In genomic region chr15:25946482-25946881, GRCm38 (mm10) we compare ENCODE assay signal across 25 mouse cellular contexts. TPM values are rescaled to one million over a fixed set of nuclear protein-coding genes. Genes with fewer than 3 reads are reported as not detected.
DNase-seq lines count a peak whose midpoint lies in the region; ATAC-seq and TF ChIP-seq lines count a peak whose summit lies in the region.
"Had no signal": no experiment of that assay in that cellular context is flagged by ENCODE, and none has a peak within 500 bp of the region (broad histone marks: within the 10 kb centered on the region; RNA-seq: fewer than 3 reads in every experiment).

No protein-coding gene starts in this region.

- intact Hi-C loops in heart, adult 2 months (cut with DNase I): no loop called here

- DNase-seq in forebrain, postnatal 0 days: no peak
- DNase-seq in forebrain, embryonic 14.5 days (ENCODE audit: low spot score): no peak
- DNase-seq in heart, adult 2 months: no peak
- no peak for DNase-seq in heart, postnatal 4 days
- no peak for DNase-seq in kidney, adult 18-20 months
- peak; percentile 41 for DNase-seq in midbrain, embryonic 11.5 days (ENCODE audit: low spot score, missing footprints)
- no peak for DNase-seq in midbrain, embryonic 10.5 days (ENCODE audit: low spot score)
- DNase-seq: adrenal gland, postnatal 10 days; adrenal gland, postnatal 36 days; cerebellum, adult 18-20 months; cerebellum, adult 9-10 months; cerebellum, postnatal 14 days; gastrocnemius, postnatal 10 days; heart, adult 18-20 months; heart, postnatal 14 days had no signal

- no peaks in the 10 kb centered on the region for H3K4me1 ChIP-seq in forebrain, postnatal 0 days (ENCODE audit: insufficient read depth)
- no peaks in the 10 kb centered on the region for H3K4me1 ChIP-seq in forebrain, embryonic 14.5 days (ENCODE audit: control insufficient read depth, insufficient read depth, low read length)
- H3K4me1 ChIP-seq in heart, adult 2 months (ENCODE audit: control insufficient read depth, insufficient read depth, low read length): peaks cover 6% of the 10 kb centered on the region
- H3K4me1 ChIP-seq in kidney, embryonic 16.5 days (ENCODE audit: insufficient read depth, low read length): peaks cover 3% of the 10 kb centered on the region; the same call in 1 of the 2 replicates
- no peaks in the 10 kb centered on the region for H3K4me1 ChIP-seq in midbrain, embryonic 11.5 days (ENCODE audit: control insufficient read depth, insufficient read depth, low read length)
- H3K4me1 ChIP-seq in midbrain, embryonic 10.5 days: 0 out of 2 replicates have a peak, but pooled peaks cover 3% of the 10 kb centered on the region
- H3K4me1 ChIP-seq: forebrain, embryonic 13.5 days; hindbrain, embryonic 10.5 days; hindbrain, embryonic 13.5 days had no signal

- TF ChIP-seq EP300 in heart, adult 2 months (IDR thresholded peaks at IDR 0.05; ENCODE audit: insufficient read depth, low read depth, low read length): no peak

- peaks cover 2% of the 10 kb centered on the region; the same call in 1 of the 2 replicates for H3K79me2 ChIP-seq in heart, adult 2 months (replicated peaks; ENCODE audit: control insufficient read depth, insufficient read depth, low read length)

- TF ChIP-seq CTCF in forebrain, postnatal 0 days (IDR thresholded peaks at IDR 0.05; ENCODE audit: low read depth): 0 out of 2 replicates have a peak, but pooled peaks have one; percentile 7
- peak; percentile 41 for TF ChIP-seq CTCF in heart, adult 2 months (IDR thresholded peaks at IDR 0.05)

- ATAC-seq in forebrain, postnatal 0 days: no peak
- no peak for ATAC-seq in forebrain, embryonic 14.5 days
- 0 out of 2 replicates have a peak, but pooled peaks have one; percentile 49 for ATAC-seq in kidney, embryonic 16.5 days (ENCODE audit: low FRiP score, low TSS enrichment)
- ATAC-seq in midbrain, embryonic 11.5 days (ENCODE audit: low FRiP score): no peak
- ATAC-seq: forebrain, embryonic 13.5 days; hindbrain, embryonic 16.5 days; Patski had no signal

- H3K4me3 ChIP-seq in forebrain, postnatal 0 days (ENCODE audit: low read depth, low read length): no peak overlapping the region
- no peak overlapping the region for H3K4me3 ChIP-seq in forebrain, embryonic 14.5 days (ENCODE audit: low read depth, low read length)
- no peak overlapping the region for H3K4me3 ChIP-seq in heart, adult 2 months
- no peak overlapping the region for H3K4me3 ChIP-seq in kidney, embryonic 16.5 days (ENCODE audit: low read length)
- H3K4me3 ChIP-seq in midbrain, embryonic 11.5 days (ENCODE audit: low read depth, low read length): no peak overlapping the region
- H3K4me3 ChIP-seq in midbrain, embryonic 10.5 days: no peak overlapping the region
- H3K4me3 ChIP-seq: forebrain, embryonic 10.5 days; forebrain, embryonic 13.5 days; heart, embryonic 10.5 days; heart, embryonic 13.5 days; hindbrain, embryonic 10.5 days; hindbrain, embryonic 13.5 days had no signal

- no peak for TF ChIP-seq POLR2A in heart, adult 2 months (IDR thresholded peaks at IDR 0.05; ENCODE audit: insufficient read depth, low read depth, low read length)

- WGBS in forebrain, postnatal 0 days: 92% methylated on average over 7 of the region's 7 CpGs
- WGBS in forebrain, embryonic 14.5 days: 93% methylated on average over 7 of the region's 7 CpGs
- WGBS in heart, adult 2 months: 73% methylated on average over 7 of the region's 7 CpGs
- 87% methylated on average over 7 of the region's 7 CpGs for WGBS in kidney, embryonic 16.5 days
- 89% methylated on average over 7 of the region's 7 CpGs for WGBS in midbrain, embryonic 11.5 days
- WGBS in midbrain, embryonic 10.5 days: 90% methylated on average over 7 of the region's 7 CpGs

- H3K4me2 ChIP-seq in forebrain, postnatal 0 days (ENCODE audit: low read depth): no peak overlapping the region
- H3K4me2 ChIP-seq in forebrain, embryonic 14.5 days (ENCODE audit: low read length): no peak overlapping the region
- no peak overlapping the region for H3K4me2 ChIP-seq in kidney, embryonic 16.5 days (replicated peaks; ENCODE audit: low read depth, low read length)
- no peak overlapping the region for H3K4me2 ChIP-seq in midbrain, embryonic 11.5 days
- H3K4me2 ChIP-seq: forebrain, embryonic 13.5 days; hindbrain, embryonic 13.5 days had no signal

- H3K9ac ChIP-seq in forebrain, postnatal 0 days: no peak overlapping the region
- no peak overlapping the region for H3K9ac ChIP-seq in forebrain, embryonic 14.5 days (ENCODE audit: low read length)
- no peak overlapping the region for H3K9ac ChIP-seq in heart, adult 2 months (ENCODE audit: low read depth, low read length)
- H3K9ac ChIP-seq in kidney, embryonic 16.5 days (replicated peaks; ENCODE audit: low read length): no peak overlapping the region
- no peak overlapping the region for H3K9ac ChIP-seq in midbrain, embryonic 11.5 days (ENCODE audit: low read length)
- H3K9ac ChIP-seq: forebrain, embryonic 13.5 days; heart, embryonic 13.5 days; hindbrain, embryonic 13.5 days had no signal

- no peaks in the 10 kb centered on the region for H3K36me3 ChIP-seq in forebrain, postnatal 0 days (ENCODE audit: insufficient read depth)
- no peaks in the 10 kb centered on the region for H3K36me3 ChIP-seq in forebrain, embryonic 14.5 days (ENCODE audit: control insufficient read depth, insufficient read depth, low read length)
- peaks cover 4% of the 10 kb centered on the region; the same call in 1 of the 2 replicates for H3K36me3 ChIP-seq in heart, adult 2 months (ENCODE audit: control insufficient read depth, insufficient read depth, low read length)
- no peaks in the 10 kb centered on the region for H3K36me3 ChIP-seq in kidney, embryonic 16.5 days (ENCODE audit: insufficient read depth, low read length)
- H3K36me3 ChIP-seq in midbrain, embryonic 11.5 days (ENCODE audit: control insufficient read depth, insufficient read depth, low read length): no peaks in the 10 kb centered on the region
- no peaks in the 10 kb centered on the region for H3K36me3 ChIP-seq in midbrain, embryonic 10.5 days
- H3K36me3 ChIP-seq: forebrain, embryonic 10.5 days; G1E; heart, embryonic 13.5 days; hindbrain, embryonic 10.5 days; hindbrain, embryonic 13.5 days had no signal

- H3K9me3 ChIP-seq in forebrain, postnatal 0 days (ENCODE audit: low read length): no peaks in the 10 kb centered on the region
- no peaks in the 10 kb centered on the region for H3K9me3 ChIP-seq in forebrain, embryonic 14.5 days (replicated peaks; ENCODE audit: control insufficient read depth, low read length)
- no peaks in the 10 kb centered on the region for H3K9me3 ChIP-seq in kidney, embryonic 16.5 days (ENCODE audit: low read length)
- no peaks in the 10 kb centered on the region for H3K9me3 ChIP-seq in midbrain, embryonic 11.5 days (ENCODE audit: control insufficient read depth, low read length)
- H3K9me3 ChIP-seq in midbrain, embryonic 10.5 days (replicated peaks): no peaks in the 10 kb centered on the region
- H3K9me3 ChIP-seq: forebrain, embryonic 10.5 days; forebrain, embryonic 13.5 days; heart, embryonic 10.5 days; heart, embryonic 13.5 days; hindbrain, embryonic 10.5 days; hindbrain, embryonic 13.5 days had no signal

- H3K27ac ChIP-seq in forebrain, postnatal 0 days (ENCODE audit: low read depth, low read length): no peak overlapping the region
- H3K27ac ChIP-seq in forebrain, embryonic 14.5 days (ENCODE audit: low read depth, low read length): no peak overlapping the region
- H3K27ac ChIP-seq in heart, adult 2 months: peak overlapping the region; percentile 76
- H3K27ac ChIP-seq in kidney, embryonic 16.5 days (ENCODE audit: low read length): no peak overlapping the region
- H3K27ac ChIP-seq in midbrain, embryonic 11.5 days (ENCODE audit: low read depth, low read length): no peak overlapping the region
- no peak overlapping the region for H3K27ac ChIP-seq in midbrain, embryonic 10.5 days (replicated peaks)
- H3K27ac ChIP-seq: forebrain, embryonic 10.5 days; forebrain, embryonic 13.5 days; heart, embryonic 10.5 days; heart, embryonic 13.5 days; hindbrain, embryonic 10.5 days; hindbrain, embryonic 13.5 days had no signal

- H3K27me3 ChIP-seq in forebrain, postnatal 0 days (ENCODE audit: insufficient read depth, low read length): no peaks in the 10 kb centered on the region
- no peaks in the 10 kb centered on the region for H3K27me3 ChIP-seq in forebrain, embryonic 14.5 days (replicated peaks; ENCODE audit: control insufficient read depth, insufficient read depth, low read length)
- no peaks in the 10 kb centered on the region for H3K27me3 ChIP-seq in heart, adult 2 months (ENCODE audit: control insufficient read depth, insufficient read depth, low read length)
- H3K27me3 ChIP-seq in kidney, embryonic 16.5 days (ENCODE audit: insufficient read depth, low read length): peaks cover 3% of the 10 kb centered on the region; the same call in 1 of the 2 replicates
- no peaks in the 10 kb centered on the region for H3K27me3 ChIP-seq in midbrain, embryonic 11.5 days (ENCODE audit: control insufficient read depth, insufficient read depth, low read length)
- no peaks in the 10 kb centered on the region for H3K27me3 ChIP-seq in midbrain, embryonic 10.5 days (ENCODE audit: low read depth, poor library complexity, severe bottlenecking)
- H3K27me3 ChIP-seq: forebrain, embryonic 13.5 days; heart, embryonic 13.5 days; hindbrain, embryonic 13.5 days; Patski had no signal

RNA-seq across cellular contexts. Expression of gene Zfp622, which starts 37.7 kb away (rescaled TPM):
- 40.9 and 43.6 TPM in 2 replicates for total RNA-seq in forebrain, postnatal 0 days (2014; rRNA removed)
- 31.6 and 36.3 TPM in 2 replicates for polyA plus RNA-seq in forebrain, postnatal 0 days (2015; fragmentation: Nextera tagmentation; extraction: Ambion mirVana)
- polyA plus RNA-seq in forebrain, embryonic 14.5 days (2014; fragmentation: Nextera tagmentation; extraction: Ambion mirVana): 24.6 and 29.9 TPM in 2 replicates
- total RNA-seq in heart, adult 2 months (2021): 10 to 100 TPM; 22.5 to 25.4 TPM
- polyA plus RNA-seq in heart, adult 2 months (2012; rRNA removed): 8.3 and 13.9 TPM in 2 replicates
- 10 to 100 TPM; 21.7 to 22.0 TPM for total RNA-seq in heart, postnatal 4 days (2021)
- polyA plus RNA-seq in kidney, embryonic 16.5 days (2015; fragmentation: Nextera tagmentation; extraction: Ambion mirVana): 27.6 and 28.1 TPM in 2 replicates
- polyA plus RNA-seq in midbrain, embryonic 11.5 days (2014; fragmentation: Nextera tagmentation; extraction: Ambion mirVana): 30.6 and 33.1 TPM in 2 replicates
- 24.1 and 24.4 TPM in 2 replicates for polyA plus RNA-seq in midbrain, embryonic 10.5 days (2016; fragmentation: Nextera tagmentation; extraction: Ambion mirVana)
